Mouse (Mus musculus) heart, adult 2 months (tissue): ENCODE measurements around the gene Rfx7. TPM values are rescaled to one million over a fixed set of nuclear protein-coding genes. Genes with fewer than 3 reads are reported as not detected.

Source experiments
- DNase-seq, 2 experiments: peaks; one replicate each; pipeline ENCODE4 v3.0.0; 2021
- H3K27ac ChIP-seq: fragments of 200-600 bp; 2 replicates; pipeline ENCODE4 v1.8.1; 2022
- H3K27me3 ChIP-seq: fragments of 200-500 bp; 2 replicates; pipeline ENCODE4 v1.6.1; 2012; ENCODE audit warnings: mild to moderate bottlenecking, low read length, inconsistent platforms, mixed read lengths; ENCODE audit not compliant: control insufficient read depth, insufficient read depth
- H3K36me3 ChIP-seq: fragments of 200-500 bp; 2 replicates; pipeline ENCODE4 v1.6.1; 2012; ENCODE audit warnings: low read length, inconsistent platforms; ENCODE audit not compliant: control insufficient read depth, insufficient read depth
- H3K4me1 ChIP-seq: fragments of 200-500 bp; 2 replicates; pipeline ENCODE4 v1.6.1; 2011; ENCODE audit warnings: low read length; ENCODE audit not compliant: control insufficient read depth, insufficient read depth
- H3K4me3 ChIP-seq: fragments of 200-600 bp; 2 replicates; pipeline ENCODE4 v1.8.1; 2022
- H3K79me2 ChIP-seq: fragments of 200-500 bp; replicated peaks from 2 replicates; pipeline ENCODE4 v1.6.1; 2012; ENCODE audit warnings: mild to moderate bottlenecking, inconsistent platforms, low read length, moderate library complexity, mixed read lengths; ENCODE audit not compliant: control insufficient read depth, insufficient read depth
- H3K9ac ChIP-seq: fragments of 200-500 bp; 2 replicates; pipeline ENCODE4 v1.6.1; 2012; ENCODE audit warnings: low read depth, mild to moderate bottlenecking, control low read depth, inconsistent platforms, low read length, mixed read lengths
- CTCF ChIP-seq: fragments of 200-600 bp; IDR thresholded peaks from 2 replicates; pipeline ENCODE4 v1.8.1; 2022; ENCODE audit warnings: antibody characterized with exemption, mild to moderate bottlenecking, moderate library complexity
- EP300 ChIP-seq: fragments of 200-500 bp; IDR thresholded peaks from 2 replicates; pipeline ENCODE4 v1.6.1; 2011; ENCODE audit warnings: low read depth, low read length, control low read depth; ENCODE audit not compliant: insufficient read depth
- POLR2A ChIP-seq: fragments of 200-500 bp; IDR thresholded peaks from 2 replicates; pipeline ENCODE4 v1.6.1; 2011; ENCODE audit warnings: mild to moderate bottlenecking, low read depth, low read length, control low read depth; ENCODE audit not compliant: insufficient read depth
- WGBS: fragments of 180-500 bp; shearing (Covaris S2); methylation state at CpG from one replicate; pipeline ENCODE4 v1.1.7; 2018; 5-methylcytosine and 5-hydroxymethylcytosine counted together
- intact Hi-C: fragments of 180-260 bp; cut with DNase I; formaldehyde crosslinking; loops from one replicate; pipeline ENCODE4 v1.15.1; 2025
- polyA plus RNA-seq: library from polyadenylated mRNA; depleted of rRNA; stranded (reverse); fragments of >200 nt; gene quantifications from 2 replicates; pipeline ENCODE4 v1.2.3, GENCODE M21; 2012
- total RNA-seq, 2 experiments: library from RNA; stranded (reverse); gene quantifications; 2 replicates each; pipeline ENCODE4 v1.2.3; 2021

Rfx7 gene
- total and polyA plus RNA-seq, 3 experiments: 2.9 to 8.1 (median 6.7) TPM

- no peak for TF ChIP-seq POLR2A
- no peak for TF ChIP-seq CTCF
- no peak for TF ChIP-seq EP300
- no peaks in the 10 kb centered on the region for H3K4me1 ChIP-seq
- no peaks in the 10 kb centered on the region for H3K79me2 ChIP-seq
- H3K9ac ChIP-seq: no peak overlapping the region
- H3K27ac ChIP-seq: no peak overlapping the region
- H3K27me3 ChIP-seq: no peaks in the 10 kb centered on the region
- no peak overlapping the region for H3K4me3 ChIP-seq
- intact Hi-C loops: no loop called here
- DNase-seq: no peak
- H3K36me3 ChIP-seq: no peaks in the 10 kb centered on the region
Observed at GRCm38 (mm10) chr9:72520849-72521248, 11.2 kb upstream of the Rfx7 start.

DNA sequence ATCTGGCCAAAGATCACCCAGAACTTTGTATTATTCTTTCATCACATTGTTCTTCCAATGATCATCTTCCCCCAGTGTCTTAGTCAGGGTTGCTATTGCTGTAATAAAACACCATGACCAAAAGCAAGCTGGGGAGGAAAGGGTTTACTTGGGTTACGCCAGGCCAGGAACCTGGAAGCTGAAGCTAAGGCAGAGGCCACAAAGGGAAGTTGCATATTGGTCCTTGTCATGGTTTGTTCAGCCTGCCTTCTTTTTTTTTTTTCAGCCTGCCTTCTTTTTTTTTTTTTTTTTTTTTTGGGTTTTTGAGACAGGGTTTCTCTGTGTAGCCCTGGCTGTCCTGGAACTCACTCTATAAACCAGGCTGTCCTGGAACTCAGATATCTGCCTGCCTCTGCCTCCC, 5.9 kb upstream of the Rfx7 start:
- Histone ChIP-seq H3K27me3 (no peaks in the 10 kb centered on the region), H3K4me1 (peaks cover 1% of the 10 kb centered on the region), H3K79me2 (no peaks in the 10 kb centered on the region), H3K36me3 (no peaks in the 10 kb centered on the region), H3K27ac (no peak overlapping the region), H3K9ac (no peak overlapping the region), H3K4me3 (no peak overlapping the region)
- DNase-seq: no peak
- TF ChIP-seq POLR2A (no peak), CTCF (no peak), EP300 (no peak)
- intact Hi-C loops: loop anchor here (5.0 kb wide), 1 partner anchor 69 kb away; no protein-coding TSS in a partner anchor
- 89% methylated on average over 1 of the region's 1 CpGs for WGBS

DNA sequence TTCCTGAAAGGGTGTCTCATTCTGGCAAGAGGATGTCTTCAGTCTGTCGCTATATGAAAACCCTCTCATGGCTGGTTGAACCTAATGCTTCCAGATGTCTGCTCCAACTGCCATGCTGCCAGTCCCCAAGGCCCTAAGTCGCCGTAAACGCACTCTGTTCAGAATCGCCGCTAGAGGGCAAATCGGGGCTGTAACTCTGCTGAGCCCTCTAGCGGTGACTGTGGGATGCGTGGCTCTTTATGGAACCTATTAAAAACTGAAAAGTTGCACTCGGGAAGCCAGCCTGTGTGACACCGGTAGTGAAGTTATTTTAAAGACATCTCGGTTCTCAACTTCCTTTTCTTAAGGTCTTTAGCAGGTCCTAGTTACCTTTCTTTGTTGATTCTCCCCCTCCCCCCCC, 1.8 kb upstream of the Rfx7 start:
- Histone ChIP-seq H3K4me1 (peaks cover 1% of the 10 kb centered on the region), H3K36me3 (no peaks in the 10 kb centered on the region; the same call in 1 of the 2 replicates), H3K27me3 (no peaks in the 10 kb centered on the region), H3K79me2 (peaks cover 3% of the 10 kb centered on the region; the same call in 1 of the 2 replicates), H3K27ac (no peak overlapping the region), H3K9ac (no peak overlapping the region), H3K4me3 (no peak overlapping the region)
- TF ChIP-seq CTCF: peak; percentile 98; the same call in 1 of the 2 replicates
- peak; percentile 84 for TF ChIP-seq EP300
- TF ChIP-seq POLR2A: no peak
- under 1% methylated on average over 12 of the region's 12 CpGs for WGBS
- intact Hi-C loops: loop anchor here (5.0 kb wide), 3 partner anchors 62 to 253 kb away; no protein-coding TSS in a partner anchor
- DNase-seq: peak; percentile 84 to 86

- Histone ChIP-seq H3K36me3 (no peaks in the 10 kb centered on the region; the same call in 1 of the 2 replicates), H3K27me3 (no peaks in the 10 kb centered on the region), H3K4me3 (peak overlapping the region; percentile 71), H3K27ac (peak overlapping the region; percentile 78), H3K79me2 (peaks cover 3% of the 10 kb centered on the region; the same call in 1 of the 2 replicates), H3K9ac (peak overlapping the region; percentile 36; the same call in 1 of the 2 replicates), H3K4me1 (peaks cover 1% of the 10 kb centered on the region)
- peak; percentile 33 to 39 for DNase-seq
- WGBS: 18% methylated on average over 4 of the region's 4 CpGs
- TF ChIP-seq EP300 (no peak), CTCF (no peak), POLR2A (no peak)
- intact Hi-C loops: loop anchor here (5.0 kb wide), 3 partner anchors 61 to 254 kb away; no protein-coding TSS in a partner anchor
Observed at GRCm38 (mm10) chr9:72530824-72531223, 1.2 kb upstream of the Rfx7 start.

DNA sequence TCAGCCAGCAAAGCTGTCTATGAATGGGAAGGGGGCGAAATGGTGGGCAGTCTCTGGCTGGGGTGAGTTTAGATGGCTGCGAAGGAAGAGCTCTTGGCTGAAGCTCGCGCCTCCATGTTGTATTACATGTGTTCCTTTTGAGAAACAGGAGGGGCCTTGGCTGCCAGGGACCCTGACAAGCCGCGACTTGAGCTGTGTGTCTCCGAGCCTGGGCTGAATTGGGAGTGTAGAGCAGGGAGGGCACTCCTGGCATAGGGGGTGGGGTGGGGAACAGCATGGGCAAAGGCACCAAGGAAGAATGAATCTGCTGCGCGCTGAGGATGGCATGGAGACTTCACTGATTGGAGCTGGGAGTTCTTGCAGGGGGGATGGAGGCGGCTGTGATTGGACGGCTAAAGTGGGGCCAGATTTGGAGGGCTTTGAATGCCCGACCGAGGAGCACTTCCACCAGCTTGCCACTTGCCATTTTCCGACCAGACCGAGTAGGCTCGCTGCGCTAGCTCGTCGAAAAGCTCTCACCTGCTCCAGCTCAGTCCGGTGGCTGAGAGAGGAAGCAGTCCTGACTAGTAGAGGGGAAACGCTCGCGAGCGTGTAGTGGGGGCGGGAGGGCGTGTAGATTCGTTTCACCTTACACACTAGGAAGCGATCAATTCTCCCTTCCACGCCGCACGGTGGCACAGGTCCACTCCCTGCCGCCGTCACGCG, 597 bp upstream of the Rfx7 start:
- WGBS: 4% methylated on average over 35 of the region's 35 CpGs
- intact Hi-C loops: loop anchor here (5.0 kb wide), 3 partner anchors 61 to 254 kb away; no protein-coding TSS in a partner anchor
- no peaks in the 10 kb centered on the region; the same call in 1 of the 2 replicates for H3K36me3 ChIP-seq

DNA sequence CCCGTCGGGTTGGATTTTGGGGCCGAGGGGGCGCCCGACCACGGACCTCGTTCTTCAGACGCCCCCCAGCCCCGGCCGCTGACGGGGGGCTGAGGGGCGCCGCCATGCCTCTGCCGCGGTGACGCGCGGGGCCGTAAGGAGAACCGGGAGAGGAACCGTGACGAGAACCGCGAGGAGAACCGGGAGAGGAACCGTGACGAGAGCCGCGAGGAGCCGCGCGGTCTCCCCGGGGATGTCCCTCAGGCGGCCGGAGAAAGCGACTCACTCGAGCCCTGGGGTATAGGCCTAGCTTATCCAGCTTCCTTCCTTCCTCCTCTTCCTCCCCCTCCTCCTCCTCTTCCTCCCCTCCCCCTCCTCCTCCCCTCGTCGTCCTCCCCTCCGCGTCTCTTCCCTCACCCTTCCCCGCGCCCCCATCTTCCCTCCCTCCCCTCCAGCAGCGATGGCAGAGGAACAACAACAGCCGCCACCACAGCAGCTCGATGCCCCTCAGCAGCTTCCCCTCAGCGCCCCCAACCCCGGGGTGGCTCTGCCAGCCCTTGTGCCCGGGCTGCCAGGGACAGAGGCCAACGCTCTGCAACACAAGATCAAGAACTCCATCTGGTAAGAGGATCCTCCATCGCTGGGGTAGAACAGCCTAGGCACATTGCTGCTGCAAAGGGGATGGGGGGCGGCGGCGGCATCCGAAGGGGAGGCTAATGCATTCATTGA, 495 bp downstream of the Rfx7 start:
- WGBS: 1% methylated on average over 48 of the region's 55 CpGs

More for the DNA sequence above, 597 bp upstream of the Rfx7 start:
- H3K79me2 ChIP-seq: peaks cover 3% of the 10 kb centered on the region; the same call in 1 of the 2 replicates
- no peaks in the 10 kb centered on the region for H3K27me3 ChIP-seq
- peak overlapping the region; percentile 71 for H3K4me3 ChIP-seq
- peak overlapping the region; percentile 78 for H3K27ac ChIP-seq
- peaks cover 1% of the 10 kb centered on the region for H3K4me1 ChIP-seq
- TF ChIP-seq CTCF (no peak; the same call in 1 of the 2 replicates), EP300 (no peak), POLR2A (peak; percentile 61; the same call in 1 of the 2 replicates)
- peak; percentile 75 to 81 for DNase-seq
- peak overlapping the region; percentile 36 for H3K9ac ChIP-seq

More for the DNA sequence above, 495 bp downstream of the Rfx7 start:
- Histone ChIP-seq H3K27me3 (no peaks in the 10 kb centered on the region), H3K4me1 (peaks cover 1% of the 10 kb centered on the region), H3K27ac (peak overlapping the region; percentile 92), H3K36me3 (no peaks in the 10 kb centered on the region; the same call in 1 of the 2 replicates), H3K79me2 (peaks cover 3% of the 10 kb centered on the region; the same call in 1 of the 2 replicates), H3K9ac (peak overlapping the region; percentile 91), H3K4me3 (peak overlapping the region; percentile 77)
- peak; percentile 66 to 67 for DNase-seq
- intact Hi-C loops: loop anchor here (5.0 kb wide), 3 partner anchors 60 to 255 kb away; no protein-coding TSS in a partner anchor
- no peak for TF ChIP-seq EP300
